In genomic region chr7:79534819-79535218, GRCm38 (mm10) we compare ENCODE assay signal across 12 mouse cellular contexts.
A peak's percentile ranks its signal among the peaks of the same experiment; 100 is the strongest.
DNase-seq lines count a peak whose midpoint lies in the region; ATAC-seq and TF ChIP-seq lines count a peak whose summit lies in the region.
"Had no signal": no experiment of that assay in that cellular context is flagged by ENCODE, and none has a peak within 500 bp of the region (broad histone marks: within the 10 kb centered on the region; RNA-seq: fewer than 3 reads in every experiment).

No protein-coding gene starts in this region.

- TF ChIP-seq POLR2A in brain, embryonic 14.5 days (IDR thresholded peaks at IDR 0.05; ENCODE audit: borderline replicate concordance, extremely low read depth, insufficient read depth, insufficient read length, poor library complexity, severe bottlenecking), result no peak

- WGBS in embryonic facial prominence, embryonic 14.5 days, result 10% methylated on average over 7 of the region's 7 CpGs
- WGBS in hindbrain, embryonic 13.5 days, result 3% methylated on average over 7 of the region's 7 CpGs
- 4% methylated on average over 7 of the region's 7 CpGs for WGBS in midbrain, embryonic 16.5 days

- TF ChIP-seq CTCF in brain, embryonic 14.5 days (IDR thresholded peaks at IDR 0.05; ENCODE audit: borderline replicate concordance, extremely low read depth, insufficient read depth, insufficient read length), result no peak

- DNase-seq in brain, embryonic 14.5 days (ENCODE audit: low read depth), result peak; percentile 91
- no peak for DNase-seq in embryonic facial prominence, embryonic 14.5 days (ENCODE audit: low spot score)
- DNase-seq in frontal cortex, postnatal 36 days (ENCODE audit: low spot score in 2 of 2), result no peak
- no peak for DNase-seq in adrenal gland, postnatal 10 days
- DNase-seq in cerebellum, postnatal 10 days, result no peak
- DNase-seq: adrenal gland, postnatal 25 days; kidney, adult 2 months had no signal

- H3K36me3 ChIP-seq in embryonic facial prominence, embryonic 14.5 days (ENCODE audit: control insufficient read depth, insufficient read depth, low read length), result no peaks in the 10 kb centered on the region
- H3K36me3 ChIP-seq in hindbrain, embryonic 13.5 days, result peaks cover 20% of the 10 kb centered on the region
- H3K36me3 ChIP-seq in midbrain, embryonic 16.5 days (ENCODE audit: control insufficient read depth, insufficient read depth, low read length), result no peaks in the 10 kb centered on the region
- H3K36me3 ChIP-seq: heart, embryonic 10.5 days; lung, embryonic 15.5 days had no signal

- H3K9me3 ChIP-seq in embryonic facial prominence, embryonic 14.5 days (ENCODE audit: control insufficient read depth, low read length), result no peaks in the 10 kb centered on the region
- H3K9me3 ChIP-seq in hindbrain, embryonic 13.5 days, result no peaks in the 10 kb centered on the region
- H3K9me3 ChIP-seq in midbrain, embryonic 16.5 days (replicated peaks; ENCODE audit: control insufficient read depth, low read length, poor library complexity, severe bottlenecking), result no peaks in the 10 kb centered on the region
- H3K9me3 ChIP-seq: heart, embryonic 10.5 days; lung, embryonic 15.5 days had no signal

- H3K4me3 ChIP-seq in embryonic facial prominence, embryonic 14.5 days (ENCODE audit: low read depth, low read length), result peak overlapping the region; percentile 41; the same call in 1 of the 2 replicates
- H3K4me3 ChIP-seq in hindbrain, embryonic 13.5 days, result peak overlapping the region; percentile 53
- no peak overlapping the region for H3K4me3 ChIP-seq in midbrain, embryonic 16.5 days (ENCODE audit: low read depth, low read length)

- H3K9ac ChIP-seq in embryonic facial prominence, embryonic 14.5 days (ENCODE audit: low read depth, low read length), result no peak overlapping the region
- H3K9ac ChIP-seq in hindbrain, embryonic 13.5 days, result peak overlapping the region; percentile 86
- peak overlapping the region; percentile 68; the same call in 1 of the 2 replicates for H3K9ac ChIP-seq in midbrain, embryonic 16.5 days (ENCODE audit: low read depth, low read length)
- H3K9ac ChIP-seq: lung, embryonic 15.5 days had no signal

- peaks cover 98% of the 10 kb centered on the region for H3K27me3 ChIP-seq in embryonic facial prominence, embryonic 14.5 days (replicated peaks; ENCODE audit: control insufficient read depth, insufficient read depth, low read length)
- peaks cover 42% of the 10 kb centered on the region for H3K27me3 ChIP-seq in hindbrain, embryonic 13.5 days
- H3K27me3 ChIP-seq in midbrain, embryonic 16.5 days (ENCODE audit: control insufficient read depth, insufficient read depth, low read depth, low read length), result peaks cover 6% of the 10 kb centered on the region

- H3K4me2 ChIP-seq in embryonic facial prominence, embryonic 14.5 days (ENCODE audit: low read depth, low read length), result no peak overlapping the region
- H3K4me2 ChIP-seq in hindbrain, embryonic 13.5 days, result peak overlapping the region; percentile 82
- H3K4me2 ChIP-seq in midbrain, embryonic 16.5 days (ENCODE audit: low read length), result peak overlapping the region; percentile 85

- no peak overlapping the region for H3K27ac ChIP-seq in embryonic facial prominence, embryonic 14.5 days (replicated peaks; ENCODE audit: low read depth, low read length)
- peak overlapping the region; percentile 98 for H3K27ac ChIP-seq in hindbrain, embryonic 13.5 days
- H3K27ac ChIP-seq in midbrain, embryonic 16.5 days (ENCODE audit: low read length), result peak overlapping the region; percentile 84
- H3K27ac ChIP-seq: heart, embryonic 10.5 days; lung, embryonic 15.5 days; stomach, postnatal 0 days had no signal

- H3K4me1 ChIP-seq in embryonic facial prominence, embryonic 14.5 days (ENCODE audit: control insufficient read depth, insufficient read depth, low read length), result peaks cover 15% of the 10 kb centered on the region
- peaks cover 83% of the 10 kb centered on the region for H3K4me1 ChIP-seq in hindbrain, embryonic 13.5 days (replicated peaks)
- peaks cover 13% of the 10 kb centered on the region; the same call in 1 of the 2 replicates for H3K4me1 ChIP-seq in midbrain, embryonic 16.5 days (ENCODE audit: control insufficient read depth, insufficient read depth, low read length)

- ATAC-seq in embryonic facial prominence, embryonic 14.5 days (ENCODE audit: low read depth), result no peak
- peak; percentile 26 for ATAC-seq in hindbrain, embryonic 13.5 days (ENCODE audit: low FRiP score)
- ATAC-seq in midbrain, embryonic 16.5 days, result peak; percentile 33
